Mouse (Mus musculus) erythroblast, embryonic 14.5 days (primary cell): ENCODE measurements around the gene Slc24a3. TPM values are rescaled to one million over a fixed set of nuclear protein-coding genes. Genes with fewer than 3 reads are reported as not detected.

ENCODE experiments used
- H3K27me3 ChIP-seq: 2 replicates; pipeline ENCODE4 v1.6.1; 2012; ENCODE audit warnings: inconsistent platforms; ENCODE audit not compliant: control insufficient read depth
- H3K36me3 ChIP-seq: 2 replicates; pipeline ENCODE4 v1.6.1; 2012; ENCODE audit warnings: mild to moderate bottlenecking, inconsistent platforms; ENCODE audit not compliant: control insufficient read depth
- H3K4me1 ChIP-seq: 2 replicates; pipeline ENCODE4 v1.6.1; 2012; ENCODE audit warnings: inconsistent platforms; ENCODE audit not compliant: control insufficient read depth
- H3K4me3 ChIP-seq: replicated peaks from 2 replicates; pipeline ENCODE3; 2012; ENCODE audit warnings: moderate library complexity, mild to moderate bottlenecking, inconsistent platforms
- H3K9me3 ChIP-seq: 2 replicates; pipeline ENCODE4 v1.6.1; 2012; ENCODE audit warnings: low read length, inconsistent platforms, mixed read lengths; ENCODE audit not compliant: control insufficient read depth
- GATA1 ChIP-seq: IDR thresholded peaks from 2 replicates; pipeline ENCODE4 v1.6.1; 2012; ENCODE audit warnings: low read length, inconsistent platforms, mixed read lengths
- TAL1 ChIP-seq: IDR thresholded peaks from 3 replicates; pipeline ENCODE4 v1.6.1; 2012; ENCODE audit warnings: low read length, inconsistent platforms, mixed read lengths
- polyA plus RNA-seq: library from polyadenylated mRNA; stranded (reverse); fragments of >175 nt; gene quantifications from 2 replicates; pipeline ENCODE4 v1.2.3, GENCODE M21; 2012

Gene Slc24a3
- polyA plus RNA-seq, 1 experiment = 0.02 TPM

DNA sequence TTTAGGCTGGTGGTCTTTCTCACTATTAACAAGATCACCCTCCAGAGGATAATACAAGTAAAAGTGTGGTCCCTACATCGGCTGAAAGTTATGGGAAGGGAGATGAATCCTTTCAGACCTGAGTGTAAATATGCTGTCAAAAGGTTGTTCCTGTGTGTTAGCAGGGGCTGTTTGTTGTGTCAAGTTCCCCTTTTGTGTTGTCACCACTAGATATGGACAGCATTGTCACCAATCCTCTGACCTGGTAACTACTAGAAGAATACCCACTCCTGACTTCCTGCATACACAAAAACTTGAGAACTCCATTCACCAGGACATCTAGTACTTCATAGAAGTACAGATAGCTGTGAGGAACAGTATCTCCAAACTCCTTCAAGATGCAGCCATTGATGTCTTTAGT is 93.0 kb downstream of the Slc24a3 start:
- Histone ChIP-seq H3K36me3 (no peaks in the 10 kb centered on the region), H3K9me3 (no peaks in the 10 kb centered on the region), H3K4me3 (no peak overlapping the region), H3K4me1 (no peaks in the 10 kb centered on the region), H3K27me3 (no peaks in the 10 kb centered on the region)
- TF ChIP-seq GATA1 (no peak), TAL1 (no peak)

DNA sequence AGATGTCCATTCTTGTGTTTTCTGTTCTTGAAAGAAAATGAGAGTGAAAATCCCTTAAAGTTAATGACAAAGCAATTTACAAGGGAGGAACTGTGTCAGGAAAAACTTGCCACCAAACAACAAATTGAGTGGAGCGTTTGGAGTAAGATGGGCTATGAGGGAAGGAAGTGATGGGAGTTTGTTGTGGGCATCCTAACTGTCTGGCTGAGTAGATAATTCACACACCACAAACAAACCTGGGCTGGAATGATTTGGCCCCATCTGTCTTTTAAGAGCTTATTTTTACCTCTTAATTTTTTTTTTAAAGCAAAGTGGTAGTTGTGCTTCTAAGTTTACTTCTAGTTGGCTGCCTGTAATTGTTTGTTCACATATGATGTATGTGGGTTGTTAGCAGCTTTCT is 94.6 kb downstream of the Slc24a3 start:
- no peaks in the 10 kb centered on the region for H3K27me3 ChIP-seq
- TF ChIP-seq TAL1 = no peak
- no peak for TF ChIP-seq GATA1
- no peaks in the 10 kb centered on the region for H3K36me3 ChIP-seq
- no peaks in the 10 kb centered on the region for H3K4me1 ChIP-seq
- H3K9me3 ChIP-seq = no peaks in the 10 kb centered on the region
- H3K4me3 ChIP-seq = no peak overlapping the region

DNA sequence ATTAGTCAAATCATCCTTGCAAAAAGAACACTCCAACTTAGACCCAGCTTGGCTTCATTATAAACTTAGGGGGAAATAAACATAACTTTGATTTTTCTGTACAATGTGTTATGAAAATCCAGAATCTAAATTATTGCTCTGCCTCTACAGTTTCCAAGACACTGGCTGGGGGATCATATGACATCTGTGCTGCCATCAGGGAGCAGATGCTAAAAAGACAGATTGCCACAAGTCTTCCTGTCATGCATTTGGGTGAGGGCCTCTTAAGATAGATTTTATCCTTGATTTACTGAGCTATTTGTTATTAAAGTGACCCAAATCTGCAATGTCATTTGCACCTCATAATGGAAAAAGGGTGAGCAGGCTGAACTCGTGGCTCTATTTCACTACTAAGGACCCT is 99.2 kb downstream of the Slc24a3 start:
- no peaks in the 10 kb centered on the region for H3K36me3 ChIP-seq
- H3K4me3 ChIP-seq = no peak overlapping the region
- no peak for TF ChIP-seq GATA1
- no peak for TF ChIP-seq TAL1
- H3K4me1 ChIP-seq = no peaks in the 10 kb centered on the region
- H3K27me3 ChIP-seq = no peaks in the 10 kb centered on the region
- no peaks in the 10 kb centered on the region for H3K9me3 ChIP-seq

DNA sequence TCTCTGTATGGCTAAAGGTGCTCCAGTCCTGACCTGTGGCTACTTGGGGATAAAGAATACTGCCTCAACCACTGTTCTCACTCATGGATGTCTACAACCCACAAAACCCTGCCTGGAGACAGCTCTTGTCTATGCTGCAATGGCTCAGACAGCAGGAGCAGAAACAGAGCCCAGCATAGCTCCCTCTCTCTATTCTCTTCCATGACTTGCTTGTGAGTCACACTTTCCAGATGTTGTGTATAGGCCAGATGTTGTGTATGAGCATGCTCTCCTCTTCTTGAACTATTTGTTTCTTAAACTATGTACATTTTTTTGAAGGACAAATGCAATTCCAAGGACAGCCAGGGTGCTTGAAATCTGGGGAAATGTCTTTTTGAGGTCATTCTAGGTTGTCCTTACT is 101.4 kb downstream of the Slc24a3 start:
- Histone ChIP-seq H3K36me3 (no peaks in the 10 kb centered on the region), H3K4me3 (no peak overlapping the region), H3K27me3 (no peaks in the 10 kb centered on the region), H3K9me3 (no peaks in the 10 kb centered on the region), H3K4me1 (no peaks in the 10 kb centered on the region)
- TF ChIP-seq GATA1 = no peak
- TF ChIP-seq TAL1 = no peak

DNA sequence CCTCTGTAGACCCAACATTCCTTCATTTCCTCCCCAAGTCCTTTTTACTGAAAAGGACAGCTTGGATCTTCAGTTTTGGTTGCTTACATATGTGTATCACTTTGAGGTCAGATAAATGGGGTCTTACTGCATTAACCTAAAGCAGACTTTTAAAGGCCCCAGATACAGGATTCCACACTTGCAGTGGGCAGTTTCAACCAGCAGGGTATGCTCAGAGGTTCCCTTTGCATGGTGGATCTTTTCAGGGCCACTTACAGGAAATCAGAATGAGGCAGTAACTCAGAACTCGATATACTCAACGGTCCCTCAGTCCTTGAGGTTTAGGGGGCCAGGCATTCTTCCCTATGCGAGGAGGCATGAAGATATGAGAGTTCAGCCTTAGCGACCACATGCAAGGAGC is 101.9 kb downstream of the Slc24a3 start:
- H3K36me3 ChIP-seq = no peaks in the 10 kb centered on the region
- TF ChIP-seq GATA1 = no peak

DNA sequence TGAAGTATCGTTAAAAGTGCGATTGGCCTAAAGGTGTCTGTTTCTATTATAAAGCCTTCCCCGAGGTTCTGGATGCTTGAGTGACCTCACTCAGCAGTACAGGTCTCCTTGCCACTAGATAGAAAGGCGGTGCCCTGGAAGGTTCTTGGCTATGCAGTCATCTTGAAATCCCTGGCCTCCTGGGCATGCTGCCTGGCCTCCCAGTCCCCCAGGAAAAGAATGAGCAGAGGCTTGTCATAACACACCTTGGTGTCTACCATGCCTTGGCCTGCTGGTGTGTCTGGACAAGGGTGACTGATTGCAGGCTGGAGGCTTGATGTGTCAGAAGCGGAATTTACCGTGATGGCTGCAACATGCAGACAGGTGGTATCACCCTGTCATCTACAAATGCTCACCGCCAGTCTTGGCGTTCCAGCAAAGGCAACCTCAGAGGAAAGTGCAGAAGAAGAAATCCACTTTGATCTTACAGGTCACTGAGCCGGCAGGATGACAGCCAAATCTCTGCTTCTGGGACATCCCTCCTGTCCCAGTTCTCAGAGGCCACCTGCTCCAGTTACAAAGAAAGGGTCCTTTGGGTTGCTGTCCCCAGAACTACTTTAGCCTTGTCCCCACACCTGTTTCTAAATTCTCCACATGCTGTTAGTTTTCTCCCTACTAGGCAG is 106.6 kb downstream of the Slc24a3 start:
- Histone ChIP-seq H3K27me3 (no peaks in the 10 kb centered on the region), H3K9me3 (no peaks in the 10 kb centered on the region), H3K36me3 (no peaks in the 10 kb centered on the region), H3K4me3 (no peak overlapping the region), H3K4me1 (no peaks in the 10 kb centered on the region)
- TF ChIP-seq GATA1 (no peak), TAL1 (no peak)

More for the DNA sequence above, 101.9 kb downstream of the Slc24a3 start:
- Histone ChIP-seq H3K4me3 (no peak overlapping the region), H3K4me1 (no peaks in the 10 kb centered on the region), H3K9me3 (no peaks in the 10 kb centered on the region), H3K27me3 (no peaks in the 10 kb centered on the region)

DNA sequence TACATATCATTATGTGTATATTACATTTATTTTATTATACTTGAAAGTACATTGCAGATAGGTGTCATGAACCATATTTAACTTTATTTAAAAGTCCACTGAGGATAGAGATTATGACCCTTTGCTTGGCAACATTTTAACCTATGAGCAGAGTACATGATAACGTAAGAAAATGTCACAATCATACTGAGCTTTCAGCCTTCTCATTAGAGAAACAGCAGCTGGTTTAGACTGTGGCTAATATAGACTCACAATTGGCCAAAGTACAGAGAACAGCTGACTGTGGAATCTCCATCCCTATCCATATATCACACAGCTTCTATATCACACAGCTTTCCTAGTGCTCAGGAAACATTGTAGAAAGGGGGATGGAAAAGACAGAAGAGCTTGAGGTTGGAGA is 111.8 kb downstream of the Slc24a3 start:
- Histone ChIP-seq H3K4me3 (no peak overlapping the region), H3K9me3 (no peaks in the 10 kb centered on the region), H3K36me3 (no peaks in the 10 kb centered on the region), H3K27me3 (no peaks in the 10 kb centered on the region), H3K4me1 (no peaks in the 10 kb centered on the region)
- TF ChIP-seq GATA1 (no peak), TAL1 (no peak)

DNA sequence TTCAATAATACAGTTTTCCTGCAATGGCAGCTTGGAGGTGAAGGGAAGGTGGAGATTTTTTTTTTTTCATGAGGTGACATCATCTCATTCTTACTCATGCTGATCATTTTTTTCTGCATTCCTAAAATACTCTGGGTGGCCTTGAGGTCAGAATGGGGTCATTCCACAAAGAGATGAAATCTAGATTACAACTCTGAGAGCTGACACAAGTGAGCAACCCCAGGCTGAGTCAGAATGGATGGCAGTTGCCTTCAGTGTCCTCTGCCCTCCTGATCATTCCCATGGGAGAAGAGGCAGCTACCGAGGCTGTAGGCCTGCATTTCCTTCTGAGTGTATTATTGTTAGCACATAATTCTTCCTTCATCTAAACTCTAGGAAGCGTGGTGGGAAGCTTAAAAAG is 116.2 kb downstream of the Slc24a3 start:
- Histone ChIP-seq H3K4me3 (no peak overlapping the region), H3K4me1 (no peaks in the 10 kb centered on the region), H3K9me3 (no peaks in the 10 kb centered on the region), H3K36me3 (no peaks in the 10 kb centered on the region), H3K27me3 (no peaks in the 10 kb centered on the region)
- no peak for TF ChIP-seq GATA1

DNA sequence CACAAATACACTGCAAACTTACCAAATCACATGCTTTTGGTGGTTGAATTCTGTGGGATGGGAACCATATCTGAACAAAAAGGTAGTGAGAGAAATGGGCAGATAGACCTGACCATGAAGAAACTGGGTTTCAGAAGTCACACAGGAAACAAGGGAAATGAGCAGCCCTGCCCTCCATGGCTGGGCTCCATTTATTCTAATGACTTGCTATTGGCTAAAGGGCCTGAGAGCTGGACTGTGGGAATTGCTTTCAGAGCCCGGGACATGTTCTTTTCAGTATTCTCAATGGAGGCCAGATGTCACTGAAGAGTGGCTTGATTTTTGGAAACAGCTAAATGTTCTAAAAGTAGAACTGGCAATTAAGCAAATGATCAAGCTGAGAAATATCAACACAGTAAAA is 120.9 kb downstream of the Slc24a3 start:
- no peaks in the 10 kb centered on the region for H3K4me1 ChIP-seq
- no peaks in the 10 kb centered on the region for H3K36me3 ChIP-seq
- TF ChIP-seq GATA1 (no peak), TAL1 (no peak)
- no peaks in the 10 kb centered on the region for H3K27me3 ChIP-seq
- H3K4me3 ChIP-seq = no peak overlapping the region
- no peaks in the 10 kb centered on the region for H3K9me3 ChIP-seq

DNA sequence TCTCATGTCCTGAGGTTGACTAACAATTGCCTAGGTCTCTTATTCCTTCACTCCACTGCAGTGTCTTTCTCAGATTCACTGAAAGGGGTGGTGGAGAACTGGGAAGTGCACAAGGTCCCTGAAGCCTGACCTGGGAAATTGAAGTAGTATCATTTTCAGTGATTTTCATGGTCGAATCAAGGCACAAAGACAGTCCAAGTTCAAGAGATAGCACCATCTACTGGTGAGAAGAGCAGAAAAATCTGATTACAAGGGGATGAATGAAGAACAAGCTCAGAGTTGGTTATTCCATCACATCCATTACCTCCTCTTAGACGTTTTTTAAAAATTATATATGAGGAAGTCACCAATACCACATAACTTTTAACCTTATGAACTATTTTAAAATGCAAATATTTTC is 123.9 kb downstream of the Slc24a3 start:
- H3K27me3 ChIP-seq = no peaks in the 10 kb centered on the region
- H3K36me3 ChIP-seq = no peaks in the 10 kb centered on the region
- no peak overlapping the region for H3K4me3 ChIP-seq
- TF ChIP-seq GATA1 (no peak), TAL1 (no peak)
- H3K4me1 ChIP-seq = no peaks in the 10 kb centered on the region
- H3K9me3 ChIP-seq = no peaks in the 10 kb centered on the region
